ENCODE assay signal across 8 mouse cellular contexts in the genomic region with DNA sequence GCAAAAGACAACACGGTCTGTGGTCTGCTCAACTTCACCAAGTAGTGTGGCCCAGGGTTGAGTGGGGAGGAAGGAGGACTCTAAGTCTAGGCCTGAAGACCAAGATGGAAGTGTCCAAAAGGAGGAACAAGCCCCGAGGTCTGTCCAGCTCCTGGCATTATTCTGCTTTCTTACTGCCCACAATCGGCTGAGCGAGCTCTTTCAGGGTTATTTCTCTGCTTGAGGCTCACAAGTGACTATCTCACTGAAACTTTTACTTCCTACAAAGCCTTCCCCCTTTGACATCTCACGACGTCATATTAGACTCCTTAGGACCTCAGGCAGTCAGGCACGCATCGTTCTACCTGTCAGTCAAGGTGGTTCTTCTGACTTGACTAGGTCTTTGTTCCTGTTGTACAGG. TPM values are rescaled to one million over a fixed set of nuclear protein-coding genes. Genes with fewer than 3 reads are reported as not detected.
DNase-seq lines count a peak whose midpoint lies in the region; ATAC-seq lines count a peak whose summit lies in the region.

No protein-coding gene starts in this region.

- H3K27me3 ChIP-seq in embryonic facial prominence, embryonic 13.5 days: no peaks in the 10 kb centered on the region
- H3K27me3 ChIP-seq in hindbrain, embryonic 16.5 days (replicated peaks; ENCODE audit: control insufficient read depth, insufficient read depth, low read length): no peaks in the 10 kb centered on the region
- peaks cover 35% of the 10 kb centered on the region for H3K27me3 ChIP-seq in midbrain, embryonic 10.5 days (ENCODE audit: low read depth, poor library complexity, severe bottlenecking)

- no peak for ATAC-seq in embryonic facial prominence, embryonic 13.5 days (ENCODE audit: insufficient number of reproducible peaks, insufficient read depth, low FRiP score, low TSS enrichment, low read depth)
- no peak for ATAC-seq in hindbrain, embryonic 16.5 days

- peaks cover 18% of the 10 kb centered on the region for H3K4me1 ChIP-seq in embryonic facial prominence, embryonic 13.5 days
- peaks cover 23% of the 10 kb centered on the region for H3K4me1 ChIP-seq in hindbrain, embryonic 16.5 days (ENCODE audit: control insufficient read depth, insufficient read depth, low read depth, low read length)
- H3K4me1 ChIP-seq in midbrain, embryonic 10.5 days: peaks cover 78% of the 10 kb centered on the region

- DNase-seq in layer of hippocampus, adult 9-11 months: peak; percentile 38
- no peak for DNase-seq in layer of hippocampus, postnatal 25 days (ENCODE audit: extremely low spot score in 1 of 2, low spot score in 1 of 2)
- no peak for DNase-seq in midbrain, embryonic 10.5 days (ENCODE audit: low spot score)
- DNase-seq in frontal cortex, postnatal 36 days (ENCODE audit: low spot score in 2 of 2): no peak
- no peak for DNase-seq in gastrocnemius, postnatal 25 days
- DNase-seq in adrenal gland, postnatal 14 days: no peak

- H3K9me3 ChIP-seq in embryonic facial prominence, embryonic 13.5 days: no peaks in the 10 kb centered on the region
- no peaks in the 10 kb centered on the region for H3K9me3 ChIP-seq in hindbrain, embryonic 16.5 days (ENCODE audit: control insufficient read depth, low read length)
- no peaks in the 10 kb centered on the region for H3K9me3 ChIP-seq in midbrain, embryonic 10.5 days (replicated peaks)

- peak overlapping the region; percentile 90 for H3K4me2 ChIP-seq in embryonic facial prominence, embryonic 13.5 days
- H3K4me2 ChIP-seq in hindbrain, embryonic 16.5 days (ENCODE audit: low read length): peak overlapping the region; percentile 61

- 59% methylated on average over 8 of the region's 8 CpGs for WGBS in embryonic facial prominence, embryonic 13.5 days
- 70% methylated on average over 8 of the region's 8 CpGs for WGBS in hindbrain, embryonic 16.5 days
- 70% methylated on average over 8 of the region's 8 CpGs for WGBS in midbrain, embryonic 10.5 days

- peak overlapping the region; percentile 57 for H3K27ac ChIP-seq in embryonic facial prominence, embryonic 13.5 days
- peak overlapping the region; percentile 84 for H3K27ac ChIP-seq in hindbrain, embryonic 16.5 days (ENCODE audit: low read depth, low read length)
- H3K27ac ChIP-seq in midbrain, embryonic 10.5 days (replicated peaks): peak overlapping the region; percentile 86

- peak overlapping the region; percentile 81 for H3K4me3 ChIP-seq in embryonic facial prominence, embryonic 13.5 days
- peak overlapping the region; percentile 84 for H3K4me3 ChIP-seq in hindbrain, embryonic 16.5 days (ENCODE audit: low read length)
- peak overlapping the region; percentile 78 for H3K4me3 ChIP-seq in midbrain, embryonic 10.5 days

- peak overlapping the region; percentile 88 for H3K9ac ChIP-seq in embryonic facial prominence, embryonic 13.5 days
- peak overlapping the region; percentile 73 for H3K9ac ChIP-seq in hindbrain, embryonic 16.5 days (ENCODE audit: low read depth, low read length)

- H3K36me3 ChIP-seq in embryonic facial prominence, embryonic 13.5 days: no peaks in the 10 kb centered on the region
- H3K36me3 ChIP-seq in hindbrain, embryonic 16.5 days (ENCODE audit: control insufficient read depth, insufficient read depth, low read length): no peaks in the 10 kb centered on the region
- H3K36me3 ChIP-seq in midbrain, embryonic 10.5 days: 0 out of 2 replicates have a peak, but pooled peaks cover 2% of the 10 kb centered on the region

RNA-seq across cellular contexts. Expression of a gene that starts 2.3 kb away (rescaled TPM):
- 10 to 100 TPM; 38.7 to 38.8 TPM for total RNA-seq in layer of hippocampus, postnatal 25 days (2021)
- polyA plus RNA-seq in embryonic facial prominence, embryonic 13.5 days (2015; fragmentation: Nextera tagmentation; extraction: Ambion mirVana): 25.6 and 27.9 TPM in 2 replicates
- 36.8 and 52.8 TPM in 2 replicates for polyA plus RNA-seq in hindbrain, embryonic 16.5 days (2015; fragmentation: Nextera tagmentation; extraction: Ambion mirVana)
- 34.6 and 40.8 TPM in 2 replicates for polyA plus RNA-seq in midbrain, embryonic 10.5 days (2016; fragmentation: Nextera tagmentation; extraction: Ambion mirVana)
- 100 to 1,000 TPM; 122 to 134 TPM for total RNA-seq in gastrocnemius, postnatal 25 days (2021)
- total RNA-seq in adrenal gland, postnatal 14 days (2021): 36.3 and 37.4 TPM in 2 replicates

RNA-seq across cellular contexts. Expression of a gene that starts 29.5 kb away (rescaled TPM):
- 10 to 100 TPM; 18.2 to 18.4 TPM for total RNA-seq in layer of hippocampus, postnatal 25 days (2021)
- 47.1 and 48.4 TPM in 2 replicates for polyA plus RNA-seq in embryonic facial prominence, embryonic 13.5 days (2015; fragmentation: Nextera tagmentation; extraction: Ambion mirVana)
- 48.7 and 51.3 TPM in 2 replicates for polyA plus RNA-seq in hindbrain, embryonic 16.5 days (2015; fragmentation: Nextera tagmentation; extraction: Ambion mirVana)
- polyA plus RNA-seq in midbrain, embryonic 10.5 days (2016; fragmentation: Nextera tagmentation; extraction: Ambion mirVana): 34.5 and 36.2 TPM in 2 replicates
- 10 to 100 TPM; 67.1 to 73.5 TPM for total RNA-seq in gastrocnemius, postnatal 25 days (2021)
- total RNA-seq in adrenal gland, postnatal 14 days (2021): 334 and 350 TPM in 2 replicates

RNA-seq across cellular contexts. Expression of a gene that starts 42.2 kb away (rescaled TPM):
- total RNA-seq in layer of hippocampus, postnatal 25 days (2021): 10 to 100 TPM; 49.3 to 53.9 TPM
- 51.9 and 53.7 TPM in 2 replicates for polyA plus RNA-seq in embryonic facial prominence, embryonic 13.5 days (2015; fragmentation: Nextera tagmentation; extraction: Ambion mirVana)
- 44.6 and 48.0 TPM in 2 replicates for polyA plus RNA-seq in hindbrain, embryonic 16.5 days (2015; fragmentation: Nextera tagmentation; extraction: Ambion mirVana)
- 66.8 and 72.6 TPM in 2 replicates for polyA plus RNA-seq in midbrain, embryonic 10.5 days (2016; fragmentation: Nextera tagmentation; extraction: Ambion mirVana)
- 10 to 100 TPM; 52.7 to 61.0 TPM for total RNA-seq in gastrocnemius, postnatal 25 days (2021)
- total RNA-seq in adrenal gland, postnatal 14 days (2021): 59.7 and 61.3 TPM in 2 replicates
